Mouse (Mus musculus) midbrain, embryonic 10.5 days (tissue): ENCODE data around the gene Art4. TPM values are rescaled to one million over a fixed set of nuclear protein-coding genes. Genes with fewer than 3 reads are reported as not detected.

Experiments used
- DNase-seq: peaks from one replicate; pipeline ENCODE4 v3.0.0-alpha.2; 2017; ENCODE audit warnings: low spot score
- H3K27ac ChIP-seq: fragments of 300-500 bp; sonication (generic); replicated peaks from 2 replicates; pipeline ENCODE4 v1.5.1; 2016; ENCODE audit warnings: mild to moderate bottlenecking
- H3K27me3 ChIP-seq: fragments of 300-500 bp; sonication (generic); 2 replicates; pipeline ENCODE4 v1.6.1; 2016; ENCODE audit warnings: low read depth, mild to moderate bottlenecking; ENCODE audit not compliant: poor library complexity, severe bottlenecking
- H3K36me3 ChIP-seq: fragments of 300-500 bp; sonication (generic); 2 replicates; pipeline ENCODE4 v1.6.1; 2016; ENCODE audit warnings: mild to moderate bottlenecking, moderate library complexity
- H3K4me1 ChIP-seq: fragments of 300-500 bp; sonication (generic); 2 replicates; pipeline ENCODE4 v1.6.1; 2016
- H3K4me3 ChIP-seq: fragments of 300-500 bp; sonication (generic); 2 replicates; pipeline ENCODE4 v1.5.1; 2016; ENCODE audit warnings: mild to moderate bottlenecking, moderate library complexity
- H3K9me3 ChIP-seq: fragments of 300-500 bp; sonication (generic); replicated peaks from 2 replicates; pipeline ENCODE4 v1.6.1; 2016; ENCODE audit warnings: mild to moderate bottlenecking
- WGBS: fragments of 180-500 bp; shearing (Covaris S2); methylation state at CpG from one replicate; pipeline ENCODE4 v1.1.7; 2016; 5-methylcytosine and 5-hydroxymethylcytosine counted together
- polyA plus RNA-seq: library from polyadenylated mRNA; unstranded; fragments of >200 nt; fragmentation: Nextera tagmentation; extraction: Ambion mirVana; gene quantifications from 2 replicates; pipeline ENCODE4 v1.2.1, GENCODE M21; 2016

The Art4 gene
- polyA plus RNA-seq, 1 experiment from 2014 or later, result 1.4 TPM

DNA sequence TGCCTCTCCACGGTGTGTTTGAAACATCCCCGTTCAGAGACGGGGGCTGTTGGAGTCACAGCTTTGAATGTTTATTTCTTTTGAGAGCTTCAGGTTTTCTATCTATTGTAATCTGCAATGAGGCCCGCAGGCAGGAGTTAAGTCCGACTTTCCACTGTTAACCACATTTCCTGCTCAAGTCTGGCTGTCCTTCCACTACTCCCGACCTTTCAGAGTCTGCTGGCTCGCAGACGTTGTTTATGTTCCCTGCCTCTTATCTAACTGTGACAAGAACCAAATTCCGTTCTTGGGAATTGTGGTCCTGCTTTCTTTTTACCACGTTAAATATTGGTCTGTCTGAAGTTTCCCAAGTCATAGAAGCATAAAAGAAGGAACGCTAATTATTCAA lies 334 bp upstream of the Art4 start:
- 69% methylated on average over 11 of the region's 11 CpGs for WGBS

DNA sequence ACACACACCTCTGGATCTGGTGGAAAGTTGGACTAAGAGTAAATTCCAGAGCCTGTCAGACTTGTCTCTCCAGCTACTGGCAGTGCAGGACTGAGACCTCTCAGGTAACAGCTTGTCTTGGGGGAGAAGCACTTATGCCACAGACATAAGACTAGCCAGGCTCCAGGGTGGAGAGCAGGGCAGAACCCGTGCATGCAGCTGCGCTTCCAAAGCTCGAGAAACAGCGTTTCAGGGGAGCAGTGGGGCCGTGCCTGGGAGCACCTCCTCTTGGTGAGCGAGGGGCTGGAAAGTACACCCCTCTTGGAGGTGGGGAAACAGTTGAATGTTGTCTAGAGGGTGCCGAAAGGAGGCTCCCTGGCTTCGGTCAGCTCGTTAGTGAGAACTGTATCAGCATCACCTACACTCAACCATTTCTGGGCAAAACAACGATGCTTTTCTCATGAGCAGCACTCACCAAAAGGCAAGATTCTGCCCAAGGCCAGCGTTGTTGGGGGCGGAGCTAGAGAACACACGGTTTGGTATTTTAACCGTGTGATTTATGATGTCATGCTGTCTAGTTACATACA lies 1.4 kb downstream of the Art4 start:
- DNase-seq, result no peak
- Histone ChIP-seq H3K9me3 (no peaks in the 10 kb centered on the region), H3K36me3 (no peaks in the 10 kb centered on the region), H3K4me3 (no peak overlapping the region), H3K4me1 (peaks cover 7% of the 10 kb centered on the region; the same call in 1 of the 2 replicates), H3K27ac (no peak overlapping the region), H3K27me3 (no peaks in the 10 kb centered on the region)
- WGBS, result 76% methylated on average over 14 of the region's 14 CpGs

More for the DNA sequence above, 334 bp upstream of the Art4 start:
- no peak for DNase-seq
- H3K4me1 ChIP-seq, result peaks cover under 1% of the 10 kb centered on the region; the same call in 1 of the 2 replicates
- peak overlapping the region; percentile 34; the same call in 1 of the 2 replicates for H3K27ac ChIP-seq
- H3K4me3 ChIP-seq, result no peak overlapping the region
- H3K27me3 ChIP-seq, result no peaks in the 10 kb centered on the region
- H3K9me3 ChIP-seq, result no peaks in the 10 kb centered on the region
- H3K36me3 ChIP-seq, result no peaks in the 10 kb centered on the region

DNA sequence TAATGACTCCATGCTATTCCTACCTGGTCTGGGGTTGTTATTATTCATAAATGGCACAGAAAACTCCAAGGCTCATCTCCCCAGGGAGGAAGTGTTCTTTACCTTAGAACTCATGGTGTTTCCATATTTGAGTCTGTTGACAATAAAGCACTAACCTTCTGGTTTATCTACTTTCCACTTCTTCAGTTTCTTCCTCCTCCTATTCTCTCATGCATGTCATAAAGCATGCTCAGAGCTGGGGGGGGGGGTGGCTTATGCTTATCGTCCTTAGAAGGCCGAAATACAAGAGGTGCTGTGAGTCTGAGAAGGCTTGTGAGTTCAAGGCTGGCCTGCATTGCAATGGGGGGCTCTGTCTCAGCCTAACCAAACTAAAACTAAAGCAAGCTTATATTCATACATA lies 2.4 kb downstream of the Art4 start:
- Histone ChIP-seq H3K36me3 (no peaks in the 10 kb centered on the region), H3K27me3 (no peaks in the 10 kb centered on the region), H3K4me1 (peaks cover 7% of the 10 kb centered on the region; the same call in 1 of the 2 replicates), H3K27ac (no peak overlapping the region), H3K9me3 (no peaks in the 10 kb centered on the region), H3K4me3 (no peak overlapping the region)
- 89% methylated on average over 2 of the region's 2 CpGs for WGBS
- no peak for DNase-seq

DNA sequence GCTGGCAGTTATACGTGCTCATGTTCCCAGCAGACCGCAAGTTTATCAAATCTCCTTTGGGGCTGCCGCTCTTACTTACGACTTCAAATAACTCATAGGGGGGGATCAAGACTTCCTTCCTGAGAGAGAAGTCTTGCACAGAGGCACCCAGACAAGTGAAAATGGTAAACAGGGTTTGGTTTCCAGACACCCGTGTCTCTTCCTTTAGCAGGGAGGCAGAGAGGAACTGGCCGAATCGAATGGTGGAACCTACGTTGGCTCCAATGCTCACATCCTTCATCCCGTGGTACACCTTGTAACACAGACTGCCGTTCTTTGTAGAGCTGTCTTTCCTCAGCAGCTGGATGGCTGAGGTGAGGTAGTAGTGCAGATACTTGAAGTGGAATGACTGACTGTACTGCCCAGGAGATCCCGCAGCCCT lies 3.2 kb downstream of the Art4 start:
- WGBS, result 91% methylated on average over 11 of the region's 11 CpGs
- H3K4me1 ChIP-seq, result peaks cover 7% of the 10 kb centered on the region; the same call in 1 of the 2 replicates
- no peak overlapping the region for H3K27ac ChIP-seq
- no peaks in the 10 kb centered on the region for H3K36me3 ChIP-seq
- no peaks in the 10 kb centered on the region for H3K9me3 ChIP-seq
- no peak for DNase-seq
- no peaks in the 10 kb centered on the region for H3K27me3 ChIP-seq
- no peak overlapping the region for H3K4me3 ChIP-seq

DNA sequence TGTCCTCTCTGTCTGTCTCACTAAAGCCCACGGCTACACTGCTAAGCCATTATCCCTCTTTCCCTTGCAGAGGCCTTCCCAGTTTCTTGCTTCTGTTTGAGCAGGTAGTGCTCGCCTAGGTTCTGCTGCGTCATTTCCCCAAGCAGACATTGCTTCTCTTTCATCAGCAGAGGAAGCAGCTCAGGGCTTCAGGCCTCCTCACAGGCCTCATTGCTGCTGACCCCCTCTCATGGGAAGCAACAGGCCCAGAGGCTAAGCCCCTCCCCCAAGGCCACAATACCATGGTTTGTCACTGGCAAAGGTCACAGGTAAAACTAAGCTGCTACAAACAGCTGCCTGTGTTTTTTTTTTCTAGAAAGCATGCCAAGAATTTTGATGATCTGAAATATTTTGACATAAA lies 4.8 kb downstream of the Art4 start:
- H3K27me3 ChIP-seq, result no peaks in the 10 kb centered on the region
- H3K4me3 ChIP-seq, result no peak overlapping the region
- no peak for DNase-seq
- H3K27ac ChIP-seq, result no peak overlapping the region; the same call in 1 of the 2 replicates
- no peaks in the 10 kb centered on the region for H3K9me3 ChIP-seq
- peaks cover 7% of the 10 kb centered on the region; the same call in 1 of the 2 replicates for H3K4me1 ChIP-seq
- 64% methylated on average over 3 of the region's 3 CpGs for WGBS
- no peaks in the 10 kb centered on the region for H3K36me3 ChIP-seq

DNA sequence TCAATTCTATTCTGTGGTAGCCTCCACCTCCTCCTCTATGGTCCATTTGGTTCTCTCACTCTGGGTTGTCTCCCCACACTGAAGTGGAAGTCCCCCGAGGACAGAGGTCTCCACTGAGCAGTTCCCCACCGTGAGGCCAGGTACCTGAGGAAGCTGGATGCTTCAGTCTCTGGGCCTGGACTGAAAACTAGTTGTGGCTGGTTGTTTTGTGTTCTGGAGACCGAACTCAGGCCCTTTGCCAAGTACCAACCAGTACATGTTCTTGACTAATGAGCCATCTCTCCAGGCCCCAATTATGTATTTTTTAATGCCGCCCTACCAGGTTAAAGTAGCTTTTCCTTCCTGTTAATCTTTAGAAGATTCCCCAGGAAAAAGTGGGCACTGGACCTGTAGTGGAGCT lies 5.2 kb downstream of the Art4 start:
- no peaks in the 10 kb centered on the region for H3K27me3 ChIP-seq

DNA sequence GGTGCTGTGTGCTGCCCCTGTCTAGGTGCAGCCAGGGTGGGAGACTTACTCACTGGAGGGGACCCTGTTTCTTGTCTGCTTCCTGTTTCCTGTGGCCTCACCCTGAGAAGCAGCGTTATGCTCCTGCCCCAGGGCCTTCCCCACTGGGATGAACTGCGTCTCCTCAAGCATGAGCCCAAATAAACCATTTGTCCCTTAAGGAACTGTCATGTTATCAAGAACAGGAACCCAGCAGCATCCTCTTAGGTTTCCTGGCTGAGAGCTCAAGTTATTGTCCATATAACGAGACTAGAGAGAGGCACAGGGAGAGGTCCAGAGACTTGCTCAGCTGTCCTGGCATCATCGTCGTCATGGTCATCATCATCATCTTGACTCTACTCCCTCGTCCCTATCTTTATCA lies 7.3 kb downstream of the Art4 start:
- DNase-seq, result no peak
- Histone ChIP-seq H3K4me1 (peaks cover 7% of the 10 kb centered on the region; the same call in 1 of the 2 replicates), H3K27ac (no peak overlapping the region), H3K4me3 (no peak overlapping the region), H3K9me3 (no peaks in the 10 kb centered on the region), H3K27me3 (no peaks in the 10 kb centered on the region), H3K36me3 (no peaks in the 10 kb centered on the region)
- 84% methylated on average over 6 of the region's 6 CpGs for WGBS

More for the DNA sequence above, 5.2 kb downstream of the Art4 start:
- WGBS, result 84% methylated on average over 4 of the region's 4 CpGs
- no peak for DNase-seq
- no peaks in the 10 kb centered on the region for H3K9me3 ChIP-seq
- no peaks in the 10 kb centered on the region for H3K36me3 ChIP-seq
- no peak overlapping the region for H3K4me3 ChIP-seq
- H3K27ac ChIP-seq, result no peak overlapping the region; the same call in 1 of the 2 replicates
- peaks cover 7% of the 10 kb centered on the region; the same call in 1 of the 2 replicates for H3K4me1 ChIP-seq

DNA sequence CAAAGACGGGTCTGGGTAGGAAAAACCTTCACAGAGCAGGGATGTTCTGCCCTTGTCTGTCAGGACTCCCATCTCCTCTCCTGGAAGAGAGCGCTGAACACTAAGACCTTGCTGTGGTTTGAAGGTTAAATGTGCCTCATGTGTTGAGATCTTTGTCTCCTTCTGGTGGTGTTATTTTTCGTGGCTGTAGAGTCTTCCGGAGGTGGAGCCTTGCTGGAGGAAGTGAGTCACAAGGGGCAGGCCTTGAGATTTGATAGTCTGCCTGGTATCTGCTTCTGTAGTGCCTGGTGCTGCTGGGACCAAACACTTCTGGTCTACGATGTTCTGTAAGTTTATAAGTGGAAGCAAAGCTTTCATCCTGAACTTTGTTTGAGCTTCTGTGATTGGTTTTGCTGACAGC lies 8.6 kb downstream of the Art4 start:
- H3K4me3 ChIP-seq, result no peak overlapping the region
- DNase-seq, result no peak
- H3K36me3 ChIP-seq, result no peaks in the 10 kb centered on the region
- no peaks in the 10 kb centered on the region for H3K27me3 ChIP-seq
- WGBS, result 87% methylated on average over 5 of the region's 5 CpGs
- no peaks in the 10 kb centered on the region for H3K9me3 ChIP-seq
- H3K4me1 ChIP-seq, result peaks cover 7% of the 10 kb centered on the region; the same call in 1 of the 2 replicates
- H3K27ac ChIP-seq, result no peak overlapping the region

DNA sequence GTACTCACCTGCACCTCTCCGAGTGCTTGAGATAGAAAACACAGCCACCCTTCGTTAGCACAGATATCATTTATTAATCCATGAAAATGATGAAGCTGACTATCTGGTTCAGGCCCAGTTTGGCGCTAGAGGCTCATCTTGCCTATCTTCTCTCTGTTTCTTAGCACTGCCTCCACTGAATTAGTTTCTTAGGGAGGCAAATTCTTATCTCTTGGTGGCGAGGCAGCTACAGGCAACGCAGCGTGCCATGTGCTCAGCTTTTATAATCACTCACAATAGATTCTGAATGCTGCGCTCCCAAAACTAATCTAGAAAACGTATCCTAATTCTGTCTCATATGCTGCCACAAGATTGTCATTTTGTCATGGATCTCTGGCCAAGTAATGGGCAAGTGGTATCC lies 9.1 kb downstream of the Art4 start:
- DNase-seq, result no peak
- WGBS, result 93% methylated on average over 8 of the region's 8 CpGs
- Histone ChIP-seq H3K36me3 (no peaks in the 10 kb centered on the region), H3K27ac (no peak overlapping the region), H3K4me1 (peaks cover 7% of the 10 kb centered on the region; the same call in 1 of the 2 replicates), H3K4me3 (no peak overlapping the region), H3K9me3 (no peaks in the 10 kb centered on the region), H3K27me3 (no peaks in the 10 kb centered on the region)

DNA sequence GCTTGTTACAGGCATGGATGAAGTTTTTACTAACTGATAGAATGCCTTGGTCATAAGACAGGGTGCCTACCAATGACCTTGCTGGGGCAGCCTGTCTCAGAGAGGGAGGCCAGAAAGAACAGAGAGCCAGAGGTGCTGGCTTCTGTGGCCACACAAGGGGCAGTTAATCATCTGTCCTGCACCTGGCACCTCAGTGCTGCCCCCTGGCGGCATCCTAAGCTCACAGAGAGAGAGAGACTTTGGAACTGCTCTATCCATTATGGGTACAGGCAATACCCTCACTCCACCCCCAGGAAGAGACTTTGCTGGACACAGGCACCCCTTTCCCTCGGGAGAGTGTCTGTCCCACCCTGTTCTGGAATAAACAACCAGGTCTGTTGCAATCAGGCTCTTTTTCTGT lies 9.7 kb downstream of the Art4 start:
- Histone ChIP-seq H3K4me3 (no peak overlapping the region), H3K27me3 (no peaks in the 10 kb centered on the region), H3K9me3 (no peaks in the 10 kb centered on the region), H3K27ac (no peak overlapping the region), H3K4me1 (peaks cover 6% of the 10 kb centered on the region; the same call in 1 of the 2 replicates), H3K36me3 (no peaks in the 10 kb centered on the region)
- 24% methylated on average over 2 of the region's 2 CpGs for WGBS
- peak; percentile 43 for DNase-seq

DNA sequence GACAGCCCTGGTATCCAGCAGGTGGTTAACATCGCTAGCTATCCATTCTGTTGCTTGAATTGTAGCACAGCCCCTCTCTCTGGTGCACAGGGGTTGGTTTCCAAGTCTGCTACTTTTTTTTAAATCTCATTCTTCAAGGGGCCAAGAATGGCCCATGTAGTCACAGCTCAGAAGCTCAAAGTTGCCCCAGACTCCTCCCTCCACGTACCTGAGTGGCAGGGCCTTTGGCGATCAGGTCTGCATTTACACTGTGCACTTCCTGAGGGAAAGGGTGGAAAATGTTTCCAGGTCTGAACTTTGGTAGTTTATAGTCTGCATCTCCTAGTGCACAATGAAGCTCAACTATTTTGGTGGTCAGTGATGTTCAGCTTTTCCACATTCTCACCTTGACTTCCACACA lies 10.3 kb downstream of the Art4 start:
- DNase-seq, result no peak
- H3K9me3 ChIP-seq, result no peaks in the 10 kb centered on the region
- WGBS, result 89% methylated on average over 3 of the region's 3 CpGs
- no peaks in the 10 kb centered on the region for H3K27me3 ChIP-seq
- H3K36me3 ChIP-seq, result no peaks in the 10 kb centered on the region
- 0 out of 2 replicates have a peak, but pooled peaks cover under 1% of the 10 kb centered on the region for H3K4me1 ChIP-seq
- H3K4me3 ChIP-seq, result no peak overlapping the region
- no peak overlapping the region for H3K27ac ChIP-seq

DNA sequence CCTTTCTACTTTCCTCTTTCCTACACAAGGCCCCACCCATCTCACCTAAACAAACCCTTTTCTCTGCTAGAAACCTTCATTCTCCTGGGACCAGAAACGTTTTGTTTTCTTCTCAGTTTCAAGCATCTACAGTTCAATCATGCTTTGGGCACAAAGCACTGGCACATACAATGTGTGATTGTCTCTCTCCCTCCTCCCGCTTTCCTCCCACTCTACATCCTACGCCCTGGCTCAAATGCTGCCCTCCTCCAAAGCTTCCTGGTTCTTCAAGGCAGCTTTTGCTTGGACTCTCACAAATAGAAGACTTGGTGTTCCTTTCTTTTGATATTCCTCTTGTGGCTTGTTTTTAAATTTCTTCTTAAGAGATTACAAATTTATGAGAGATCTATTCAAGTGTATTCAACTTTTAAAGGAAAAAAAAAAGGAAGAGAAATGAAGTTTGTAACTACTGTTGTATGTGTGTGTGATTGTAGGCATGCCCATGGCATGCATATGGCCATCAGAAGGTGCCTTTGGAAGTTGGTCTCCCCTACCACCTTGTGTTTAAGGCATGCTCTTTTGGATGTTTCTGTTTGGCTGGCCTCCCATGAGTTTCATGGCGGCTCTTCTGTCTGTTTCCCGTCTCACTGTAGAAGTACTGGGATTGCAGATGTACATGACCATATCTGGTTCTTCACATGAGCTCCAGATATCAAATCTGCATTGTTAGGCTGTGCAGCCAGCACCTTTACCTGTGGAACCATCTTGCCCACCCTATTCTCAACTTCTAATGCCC lies 11.6 kb downstream of the Art4 start:
- no peak for DNase-seq

DNA sequence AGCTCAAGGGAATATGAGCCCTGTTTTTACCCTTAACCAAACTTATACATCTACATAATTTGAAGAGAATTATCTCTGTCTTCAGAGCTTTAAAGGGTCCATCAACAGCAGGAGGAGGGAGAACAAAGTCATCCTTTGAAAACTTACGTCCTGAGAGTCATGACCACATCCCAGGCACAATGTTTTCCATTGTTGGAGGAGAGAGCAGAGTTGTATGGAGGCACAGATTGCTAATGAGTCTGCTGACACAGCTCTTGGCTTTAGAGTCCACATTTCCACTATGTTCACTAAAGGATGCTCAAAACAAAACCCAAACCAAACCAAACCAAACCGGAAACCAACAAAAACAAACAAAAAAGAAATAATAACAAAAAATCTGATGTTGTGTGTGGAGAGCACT lies 12.6 kb downstream of the Art4 start:
- H3K9me3 ChIP-seq, result no peaks in the 10 kb centered on the region
- no peak for DNase-seq
- no peaks in the 10 kb centered on the region for H3K27me3 ChIP-seq
- 66% methylated on average over 2 of the region's 2 CpGs for WGBS
- no peaks in the 10 kb centered on the region for H3K4me1 ChIP-seq
- no peaks in the 10 kb centered on the region for H3K36me3 ChIP-seq
- no peak overlapping the region for H3K27ac ChIP-seq
- H3K4me3 ChIP-seq, result no peak overlapping the region

More for the DNA sequence above, 11.6 kb downstream of the Art4 start:
- Histone ChIP-seq H3K4me3 (no peak overlapping the region), H3K36me3 (no peaks in the 10 kb centered on the region), H3K27ac (no peak overlapping the region), H3K4me1 (no peaks in the 10 kb centered on the region), H3K27me3 (no peaks in the 10 kb centered on the region), H3K9me3 (no peaks in the 10 kb centered on the region)
- WGBS, result 80% methylated on average over 5 of the region's 5 CpGs
